Mouse (Mus musculus) heart, adult 2 months (tissue): ENCODE measurements around the gene Sbf2. TPM values are rescaled to one million over a fixed set of nuclear protein-coding genes. Genes with fewer than 3 reads are reported as not detected.

Source experiments
- DNase-seq, 2 experiments: peaks; one replicate each; pipeline ENCODE4 v3.0.0; 2021
- H3K27ac ChIP-seq: fragments of 200-600 bp; 2 replicates; pipeline ENCODE4 v1.8.1; 2022
- H3K27me3 ChIP-seq: fragments of 200-500 bp; 2 replicates; pipeline ENCODE4 v1.6.1; 2012; ENCODE audit warnings: mild to moderate bottlenecking, low read length, inconsistent platforms, mixed read lengths; ENCODE audit not compliant: control insufficient read depth, insufficient read depth
- H3K36me3 ChIP-seq: fragments of 200-500 bp; 2 replicates; pipeline ENCODE4 v1.6.1; 2012; ENCODE audit warnings: low read length, inconsistent platforms; ENCODE audit not compliant: control insufficient read depth, insufficient read depth
- H3K4me1 ChIP-seq: fragments of 200-500 bp; 2 replicates; pipeline ENCODE4 v1.6.1; 2011; ENCODE audit warnings: low read length; ENCODE audit not compliant: control insufficient read depth, insufficient read depth
- H3K4me3 ChIP-seq: fragments of 200-600 bp; 2 replicates; pipeline ENCODE4 v1.8.1; 2022
- H3K79me2 ChIP-seq: fragments of 200-500 bp; replicated peaks from 2 replicates; pipeline ENCODE4 v1.6.1; 2012; ENCODE audit warnings: mild to moderate bottlenecking, inconsistent platforms, low read length, moderate library complexity, mixed read lengths; ENCODE audit not compliant: control insufficient read depth, insufficient read depth
- H3K9ac ChIP-seq: fragments of 200-500 bp; 2 replicates; pipeline ENCODE4 v1.6.1; 2012; ENCODE audit warnings: low read depth, mild to moderate bottlenecking, control low read depth, inconsistent platforms, low read length, mixed read lengths
- CTCF ChIP-seq: fragments of 200-600 bp; IDR thresholded peaks from 2 replicates; pipeline ENCODE4 v1.8.1; 2022; ENCODE audit warnings: antibody characterized with exemption, mild to moderate bottlenecking, moderate library complexity
- EP300 ChIP-seq: fragments of 200-500 bp; IDR thresholded peaks from 2 replicates; pipeline ENCODE4 v1.6.1; 2011; ENCODE audit warnings: low read depth, low read length, control low read depth; ENCODE audit not compliant: insufficient read depth
- POLR2A ChIP-seq: fragments of 200-500 bp; IDR thresholded peaks from 2 replicates; pipeline ENCODE4 v1.6.1; 2011; ENCODE audit warnings: mild to moderate bottlenecking, low read depth, low read length, control low read depth; ENCODE audit not compliant: insufficient read depth
- WGBS: fragments of 180-500 bp; shearing (Covaris S2); methylation state at CpG from one replicate; pipeline ENCODE4 v1.1.7; 2018; 5-methylcytosine and 5-hydroxymethylcytosine counted together
- intact Hi-C: fragments of 180-260 bp; cut with DNase I; formaldehyde crosslinking; loops from one replicate; pipeline ENCODE4 v1.15.1; 2025
- polyA plus RNA-seq: library from polyadenylated mRNA; depleted of rRNA; stranded (reverse); fragments of >200 nt; gene quantifications from 2 replicates; pipeline ENCODE4 v1.2.3, GENCODE M21; 2012
- total RNA-seq, 2 experiments: library from RNA; stranded (reverse); gene quantifications; 2 replicates each; pipeline ENCODE4 v1.2.3; 2021

Gene Sbf2
- total and polyA plus RNA-seq, 3 experiments, result 16.1 to 40.4 (median 39.7) TPM

DNA sequence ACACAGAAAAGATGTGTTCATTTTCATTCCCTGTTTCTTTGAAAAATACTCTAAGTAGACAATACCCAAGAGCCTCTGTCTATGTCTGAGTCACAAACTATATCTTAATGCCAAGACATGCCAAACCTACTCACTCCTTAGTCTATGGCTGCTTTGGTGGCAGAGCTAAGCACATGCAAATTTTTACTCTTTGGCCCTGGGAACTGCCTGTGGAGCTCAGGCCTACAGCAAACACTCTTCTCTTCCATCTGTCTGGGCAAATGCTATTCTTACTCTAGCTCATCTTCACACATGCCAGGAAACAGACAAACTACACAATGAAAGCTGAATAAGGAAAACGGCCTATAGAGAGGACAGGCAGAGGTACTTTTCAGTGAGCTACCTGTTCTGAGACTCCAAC is 253.2 kb downstream of the Sbf2 start:
- TF ChIP-seq CTCF (no peak), EP300 (no peak), POLR2A (no peak)
- 91% methylated on average over 1 of the region's 1 CpGs for WGBS
- Histone ChIP-seq H3K4me3 (no peak overlapping the region), H3K36me3 (no peaks in the 10 kb centered on the region), H3K79me2 (no peaks in the 10 kb centered on the region), H3K4me1 (no peaks in the 10 kb centered on the region), H3K27ac (no peak overlapping the region), H3K9ac (no peak overlapping the region), H3K27me3 (no peaks in the 10 kb centered on the region)
- intact Hi-C loops, result no loop called here
- DNase-seq, result no peak

DNA sequence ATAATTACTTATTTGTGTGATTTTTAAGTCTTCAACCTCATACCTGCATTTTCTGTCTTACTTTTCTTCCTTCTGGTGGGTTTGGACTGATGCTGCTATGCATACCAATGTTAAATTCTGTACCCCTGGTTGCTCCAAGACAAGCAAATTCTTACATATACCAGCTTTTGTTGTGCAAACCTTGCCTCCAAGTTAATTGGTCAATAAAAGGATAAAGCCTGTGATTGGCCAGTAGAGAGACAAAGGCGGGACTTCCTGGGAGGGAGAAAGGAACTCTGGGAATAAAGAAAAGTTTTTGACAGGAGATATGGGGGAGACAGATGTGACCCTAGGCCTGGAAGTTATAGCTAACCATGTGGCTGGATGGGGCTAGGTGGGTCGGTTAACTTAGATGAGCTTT is 255.3 kb downstream of the Sbf2 start:
- H3K9ac ChIP-seq, result no peak overlapping the region
- H3K27me3 ChIP-seq, result no peaks in the 10 kb centered on the region
- intact Hi-C loops, result no loop called here
- no peaks in the 10 kb centered on the region for H3K4me1 ChIP-seq
- TF ChIP-seq EP300 (no peak), CTCF (no peak), POLR2A (no peak)
- no peaks in the 10 kb centered on the region for H3K36me3 ChIP-seq
- no peaks in the 10 kb centered on the region for H3K79me2 ChIP-seq
- no peak overlapping the region for H3K4me3 ChIP-seq
- H3K27ac ChIP-seq, result no peak overlapping the region
- WGBS, result 96% methylated on average over 2 of the region's 2 CpGs
- DNase-seq, result no peak

DNA sequence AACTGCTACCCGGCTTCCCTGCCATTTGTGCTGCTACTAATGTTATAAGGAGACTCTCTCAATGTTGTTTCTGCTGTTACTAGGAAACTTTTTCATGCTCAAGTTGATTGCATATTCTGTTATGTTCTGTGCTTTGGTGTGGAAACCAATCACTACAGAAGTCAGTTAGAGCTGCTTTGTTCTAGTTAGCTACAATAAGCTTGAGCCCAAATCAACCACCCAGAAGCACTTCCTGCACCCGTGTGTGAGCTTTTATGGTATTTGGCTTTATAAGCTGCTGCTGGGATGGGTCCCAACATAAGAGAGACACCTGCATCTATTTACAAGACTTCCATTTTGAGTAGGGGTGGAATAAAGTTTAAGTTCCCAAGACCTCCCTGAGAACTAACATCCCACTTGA is 260.8 kb downstream of the Sbf2 start:
- Histone ChIP-seq H3K4me3 (no peak overlapping the region), H3K4me1 (no peaks in the 10 kb centered on the region), H3K36me3 (no peaks in the 10 kb centered on the region), H3K27ac (no peak overlapping the region), H3K27me3 (no peaks in the 10 kb centered on the region), H3K79me2 (no peaks in the 10 kb centered on the region), H3K9ac (no peak overlapping the region)
- no peak for TF ChIP-seq CTCF
- TF ChIP-seq EP300, result no peak
- no peak for TF ChIP-seq POLR2A
- DNase-seq, result no peak
- 84% methylated on average over 2 of the region's 2 CpGs for WGBS
- intact Hi-C loops, result no loop called here

DNA sequence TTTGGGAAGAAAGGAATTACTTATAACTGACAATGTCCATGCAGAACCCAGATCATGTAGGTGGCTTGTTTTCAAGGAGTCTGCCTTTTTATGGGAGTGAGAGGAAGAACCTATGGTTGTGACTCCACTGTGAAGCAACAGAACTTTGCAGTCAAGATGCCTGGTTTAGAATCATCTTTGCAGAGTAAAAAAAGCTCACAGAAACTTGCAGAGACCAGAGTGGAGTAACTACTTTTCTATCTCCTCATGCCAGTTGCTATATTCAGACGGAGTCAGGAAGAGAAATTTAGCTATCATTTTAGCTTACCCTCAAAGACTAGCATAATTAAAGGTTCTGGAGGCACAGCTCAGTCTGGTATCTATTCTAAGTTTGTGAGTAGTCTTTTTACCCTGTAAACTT is 267.5 kb downstream of the Sbf2 start:
- Histone ChIP-seq H3K4me1 (no peaks in the 10 kb centered on the region; the same call in 1 of the 2 replicates), H3K36me3 (no peaks in the 10 kb centered on the region), H3K9ac (no peak overlapping the region), H3K27ac (no peak overlapping the region), H3K4me3 (no peak overlapping the region), H3K27me3 (no peaks in the 10 kb centered on the region), H3K79me2 (no peaks in the 10 kb centered on the region)
- TF ChIP-seq POLR2A (no peak), CTCF (no peak), EP300 (no peak)
- 87% methylated on average over 1 of the region's 1 CpGs for WGBS
- intact Hi-C loops, result no loop called here
- no peak for DNase-seq

DNA sequence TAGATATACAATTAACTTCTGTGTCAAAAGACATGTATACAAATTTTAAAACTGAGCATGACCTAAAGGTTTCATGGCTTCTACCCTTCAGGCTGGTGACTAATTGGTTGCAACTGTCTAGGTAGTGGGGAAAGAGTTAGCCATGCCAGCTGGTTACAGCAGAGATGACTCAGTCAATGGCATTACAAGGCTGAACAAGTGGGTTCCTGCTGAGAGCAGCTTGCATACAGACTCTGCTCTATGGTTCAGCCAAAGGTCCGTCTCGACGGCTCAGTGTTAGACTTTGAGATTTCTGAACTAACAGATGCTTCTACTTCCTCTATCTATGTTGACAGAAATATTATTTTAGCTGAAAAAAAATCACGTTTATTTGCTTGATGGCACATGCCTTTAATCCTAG is 277.1 kb downstream of the Sbf2 start:
- no peak for DNase-seq
- Histone ChIP-seq H3K27ac (no peak overlapping the region), H3K27me3 (no peaks in the 10 kb centered on the region), H3K79me2 (no peaks in the 10 kb centered on the region), H3K9ac (no peak overlapping the region), H3K36me3 (no peaks in the 10 kb centered on the region; the same call in 1 of the 2 replicates), H3K4me3 (no peak overlapping the region), H3K4me1 (no peaks in the 10 kb centered on the region)
- no peak for TF ChIP-seq EP300
- no peak for TF ChIP-seq CTCF
- TF ChIP-seq POLR2A, result no peak
- 83% methylated on average over 4 of the region's 4 CpGs for WGBS
- intact Hi-C loops, result no loop called here

DNA sequence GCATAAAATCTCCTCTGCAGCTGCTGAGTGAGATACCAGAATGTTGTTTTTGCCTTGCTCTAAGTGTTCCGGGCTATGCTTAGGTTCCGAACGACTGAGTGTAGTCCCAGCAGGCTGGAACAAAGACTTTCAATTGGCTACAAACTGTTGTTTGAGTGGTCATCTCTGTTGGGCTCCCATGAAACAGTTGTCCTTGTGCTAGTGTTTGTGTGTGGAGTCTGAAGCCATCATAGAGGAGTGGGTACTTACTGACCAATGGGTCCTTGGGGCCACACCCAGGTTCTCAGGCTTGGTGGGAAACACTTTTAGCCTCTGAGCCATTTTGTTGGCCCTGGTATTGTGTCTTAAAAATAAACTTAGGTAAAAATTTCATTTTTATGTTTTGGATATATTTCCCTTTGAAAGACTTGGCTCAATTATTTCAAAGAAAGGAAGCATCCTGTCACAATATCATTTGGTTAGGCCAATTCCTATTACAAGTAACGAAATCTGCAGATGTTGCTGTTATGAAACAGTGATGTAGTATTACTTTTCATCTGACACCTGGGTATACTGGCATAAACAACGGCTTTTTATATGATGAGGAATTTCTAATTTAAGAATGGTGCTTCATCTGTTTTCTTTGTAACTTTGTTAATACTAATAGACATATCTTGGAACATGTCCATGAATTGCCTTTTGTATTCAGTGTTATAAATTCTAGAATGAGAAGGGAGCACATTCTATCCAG is 289.2 kb downstream of the Sbf2 start:
- intact Hi-C loops, result no loop called here
- Histone ChIP-seq H3K27ac (peak overlapping the region; percentile 66), H3K9ac (no peak overlapping the region), H3K27me3 (no peaks in the 10 kb centered on the region), H3K4me1 (peaks cover 4% of the 10 kb centered on the region), H3K36me3 (peaks cover 17% of the 10 kb centered on the region), H3K79me2 (no peaks in the 10 kb centered on the region), H3K4me3 (no peak overlapping the region)
- TF ChIP-seq EP300 (no peak), POLR2A (no peak)
- DNase-seq, result peak in 1 of 2 experiments; percentile 18
- WGBS, result 50% methylated on average over 5 of the region's 5 CpGs
